Mouse (Mus musculus) c-Kit-negative CD71-positive TER-119-positive erythroid progenitor cells, embryonic 14.5 days (primary cell): Measurements from ENCODE around the gene Aldh3b3.

Experiments used
- DNase-seq: peaks from one replicate; pipeline ENCODE4 v3.0.0-alpha.2; 2013; ENCODE audit warnings: low read depth, low spot score

The Aldh3b3 gene

DNA sequence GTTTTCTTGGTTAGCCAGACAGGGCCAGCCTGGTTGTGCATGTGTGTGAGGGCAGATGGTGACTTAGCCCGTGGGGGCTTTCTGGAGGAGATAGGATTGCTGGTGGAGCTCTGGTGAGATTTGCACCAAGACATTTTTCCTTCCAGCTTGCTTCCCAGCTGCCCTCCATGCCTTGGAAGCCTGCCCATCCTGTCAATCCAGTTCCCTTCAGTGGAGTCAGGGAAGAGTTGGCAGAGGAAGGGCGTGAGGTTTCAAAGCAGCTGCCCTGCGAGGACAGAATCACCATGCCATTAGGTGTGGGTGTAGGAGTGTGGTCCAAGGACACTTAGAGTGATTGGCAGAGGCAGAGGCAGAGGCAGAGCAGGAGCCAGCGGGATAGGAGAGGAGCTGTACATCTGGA lies at the start of gene Aldh3b3:
Gene Aldh3b3 (plus strand): TSS at position 176 of the 400 bp plus-strand sequence.
- no peak for DNase-seq

DNA sequence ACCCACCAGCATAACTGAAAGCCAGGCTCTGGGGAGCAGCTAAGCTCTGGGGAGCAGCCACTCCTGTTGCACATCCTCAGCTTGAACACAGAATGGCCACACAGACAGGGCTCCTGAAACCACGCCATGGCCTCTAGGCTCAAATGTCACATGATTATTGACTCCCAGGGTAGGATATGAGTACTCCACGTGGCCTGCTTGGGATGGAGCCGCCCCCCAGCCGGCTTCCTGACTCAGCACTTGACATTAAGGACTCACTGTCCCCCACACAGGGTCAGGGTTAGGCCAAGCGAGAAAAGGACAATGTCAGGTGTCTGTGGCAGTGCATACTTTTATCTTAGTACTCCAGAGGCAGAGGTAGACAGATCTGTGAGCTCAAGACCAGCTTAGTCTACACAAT lies 48.2 kb upstream of the Aldh3b3 start:
- DNase-seq, result no peak

DNA sequence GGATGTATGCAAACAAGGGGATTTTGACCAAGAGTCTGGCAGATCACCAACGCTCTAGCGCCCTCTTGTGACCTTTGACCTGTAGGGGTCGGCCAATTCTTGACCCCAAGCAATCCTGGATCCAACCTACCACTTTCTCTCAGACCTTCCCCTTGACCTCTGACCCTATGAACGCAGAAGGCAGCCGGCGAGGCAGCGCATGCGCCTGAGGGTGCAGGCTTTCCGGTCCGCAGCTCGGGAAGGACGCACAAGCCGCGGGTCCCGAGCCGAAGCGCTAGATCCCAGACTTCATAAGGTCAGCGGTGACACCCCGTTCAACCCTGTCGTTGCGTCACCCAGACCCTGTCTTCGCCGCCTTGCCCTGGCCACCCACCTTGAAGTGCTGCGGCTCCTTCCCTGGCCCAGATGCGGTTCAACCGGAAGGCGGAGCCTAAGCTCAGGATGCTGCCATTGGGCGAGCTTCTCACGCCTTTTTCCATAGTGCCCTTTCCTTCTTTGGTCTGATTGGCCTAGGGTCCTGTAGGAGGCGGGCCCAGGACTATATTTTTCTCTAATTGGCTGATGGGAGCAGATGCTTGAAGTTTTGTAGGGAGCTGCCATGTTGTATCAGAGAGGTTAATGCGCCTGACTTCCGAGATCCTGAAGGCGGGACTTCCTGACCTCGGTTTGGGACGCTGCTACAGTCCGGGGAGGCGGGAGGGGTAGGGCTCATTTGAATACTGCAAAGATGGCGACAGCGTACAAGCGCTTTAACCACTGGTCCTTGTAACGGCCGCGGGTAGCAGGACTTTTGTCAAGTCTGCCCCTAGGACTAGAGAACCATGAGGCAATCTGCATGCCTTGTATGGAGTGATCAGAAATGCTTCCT lies 45.9 kb upstream of the Aldh3b3 start, which contains the start of gene Ndufs8:
Gene Ndufs8 (minus strand): TSS at position 438 of the 868 bp plus-strand sequence.
- peak; percentile 97 for DNase-seq

DNA sequence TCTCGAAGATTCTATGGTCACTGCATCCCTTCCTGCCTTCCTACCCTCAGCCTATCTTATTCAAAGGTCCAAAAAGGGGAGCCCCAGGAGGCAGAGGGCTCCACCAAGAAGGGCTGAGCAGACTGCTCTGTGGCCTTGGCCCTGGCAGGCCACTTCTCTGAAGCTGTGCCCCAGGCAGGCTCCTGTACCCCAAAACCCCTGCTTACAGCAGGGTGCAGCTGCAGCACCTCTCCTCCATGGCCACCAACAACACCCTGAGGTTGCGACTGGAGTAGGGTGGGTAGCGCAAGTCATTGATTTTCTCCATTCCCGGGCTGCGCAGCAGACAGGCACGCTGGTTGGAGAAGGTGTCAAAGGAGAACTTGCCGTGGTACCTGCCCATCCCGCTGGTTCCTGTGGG lies 44.8 kb upstream of the Aldh3b3 start:
- no peak for DNase-seq

DNA sequence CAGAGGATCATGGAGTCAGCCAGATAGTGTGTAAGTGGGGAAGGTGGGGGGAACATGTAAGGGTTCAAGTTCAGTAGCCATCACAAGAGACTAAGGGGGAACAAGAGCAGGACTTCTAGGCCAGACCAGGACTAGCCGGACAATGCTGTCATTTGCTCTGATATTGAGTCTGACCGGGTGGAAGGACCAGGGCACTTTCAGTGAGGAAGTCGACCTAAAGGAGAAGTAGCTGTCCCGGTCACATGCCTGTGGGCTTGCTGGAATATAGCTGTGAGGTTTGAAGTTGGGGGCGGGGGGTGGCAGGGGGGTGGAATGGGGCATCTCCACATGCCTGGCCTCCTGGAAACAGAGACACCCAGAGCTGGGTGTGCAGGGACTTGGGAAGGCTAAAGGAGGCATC lies 43.9 kb upstream of the Aldh3b3 start:
- no peak for DNase-seq

DNA sequence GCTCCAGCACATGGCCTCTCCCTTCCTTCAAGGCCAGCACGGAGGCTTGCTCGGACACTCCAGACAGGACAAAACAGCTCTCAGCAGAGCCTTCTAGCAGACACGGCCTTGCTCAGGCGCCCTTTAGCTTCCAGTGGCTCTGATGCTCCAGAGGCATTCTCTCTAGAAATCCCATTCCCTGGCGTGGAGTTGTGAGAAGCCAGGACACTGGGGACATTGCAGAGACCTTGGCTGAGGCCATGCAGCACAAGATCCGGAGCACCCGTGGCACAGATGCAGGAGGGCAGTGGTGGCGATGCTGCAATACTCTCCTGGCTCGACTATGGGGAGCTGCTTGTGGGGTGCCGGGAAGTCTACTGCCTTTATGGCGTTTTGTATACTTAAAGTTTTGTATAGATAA lies 41.7 kb upstream of the Aldh3b3 start:
- no peak for DNase-seq

DNA sequence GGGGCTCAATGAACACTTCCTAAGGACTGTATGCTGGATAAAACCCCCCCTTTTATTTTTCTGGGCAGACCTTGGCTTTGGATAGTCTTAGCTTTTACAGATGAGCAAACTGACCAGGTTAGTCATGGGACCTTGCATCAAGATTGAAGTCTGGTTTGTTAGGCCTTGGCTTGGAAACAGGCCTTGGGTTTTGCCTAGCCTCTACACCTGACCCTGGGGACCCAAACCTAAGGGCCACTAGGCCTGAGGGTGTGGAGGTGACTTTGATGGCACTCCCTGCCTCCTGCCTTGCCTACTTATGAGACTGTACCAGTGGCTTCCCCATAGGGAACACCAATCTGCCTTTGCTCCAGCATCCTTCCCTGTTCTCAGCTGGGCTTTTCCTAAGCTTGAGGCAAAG lies 38.5 kb upstream of the Aldh3b3 start:
- DNase-seq, result no peak

DNA sequence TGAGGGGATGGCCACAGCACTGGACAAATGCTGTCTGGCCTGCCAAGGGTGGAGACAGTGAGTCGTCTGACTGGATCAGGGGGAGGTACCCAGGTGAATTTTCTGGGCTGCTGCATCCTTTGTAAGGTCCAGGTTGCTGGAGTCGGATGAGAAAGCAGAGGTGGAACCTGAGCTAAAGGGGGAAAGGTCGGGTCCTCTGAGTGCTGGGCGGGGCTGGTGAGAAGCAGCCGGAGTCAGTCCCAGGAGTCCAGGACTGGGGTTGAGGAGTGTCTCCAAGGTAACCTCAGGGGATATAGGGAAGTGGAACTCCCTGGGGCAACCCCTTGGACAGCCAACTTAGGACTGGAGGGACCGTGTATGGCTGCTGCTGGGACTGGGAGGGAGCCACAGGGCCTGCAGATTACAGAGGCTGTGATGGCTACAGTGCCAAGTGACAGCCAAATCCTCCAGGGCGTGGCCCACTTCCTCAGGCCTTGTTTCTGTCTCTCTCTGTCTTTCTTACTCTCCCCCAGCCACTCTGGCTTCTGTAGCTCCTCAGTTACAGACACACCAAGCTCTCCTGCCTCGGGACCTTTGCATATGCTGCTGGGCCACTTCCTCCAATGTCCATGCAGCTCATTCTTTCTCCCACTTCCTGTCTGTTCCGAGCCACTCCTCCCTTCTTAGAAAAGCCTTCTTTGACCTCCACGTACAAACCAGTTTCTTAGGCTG lies 35.6 kb upstream of the Aldh3b3 start:
- DNase-seq, result no peak

DNA sequence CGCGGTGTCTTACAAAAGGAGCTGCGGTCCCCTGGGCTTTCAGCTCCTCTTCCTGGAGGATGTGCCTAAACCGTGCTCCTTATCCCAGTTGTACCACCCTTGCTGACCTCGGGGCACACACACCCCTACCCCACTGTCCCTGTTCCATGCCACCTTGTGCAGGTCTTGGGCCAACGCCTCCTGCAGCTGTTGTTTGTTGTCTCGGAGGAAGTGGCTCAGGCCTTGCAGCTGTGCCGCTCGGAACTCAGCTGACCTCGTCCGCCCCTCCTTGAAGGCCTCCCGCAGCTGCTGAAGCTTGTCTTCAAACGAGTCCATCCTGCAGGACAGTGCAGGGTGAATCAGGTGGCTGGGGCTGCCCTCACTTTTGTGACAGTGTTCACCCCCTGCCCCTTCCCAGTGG lies 34.9 kb upstream of the Aldh3b3 start:
- DNase-seq, result no peak

DNA sequence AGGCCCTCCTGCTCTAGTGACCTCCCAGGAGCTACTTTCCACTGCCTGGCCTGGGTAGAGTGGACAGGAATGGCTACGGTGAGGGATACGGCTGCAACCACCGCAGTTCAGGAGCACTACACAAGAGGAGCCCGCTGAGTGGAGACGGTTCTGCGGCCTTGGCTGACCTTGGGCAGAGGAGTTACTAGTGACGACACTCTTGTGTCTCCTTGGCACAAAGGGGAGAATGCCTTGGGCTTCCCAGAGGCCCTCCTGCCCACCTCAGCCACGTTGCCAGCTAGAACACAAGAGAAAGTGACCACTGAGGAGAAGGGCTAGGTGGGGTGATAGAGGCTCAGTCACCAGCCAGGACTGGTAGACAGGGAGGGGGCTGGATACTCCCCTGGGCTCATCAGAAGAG lies 34.3 kb upstream of the Aldh3b3 start:
- no peak for DNase-seq

DNA sequence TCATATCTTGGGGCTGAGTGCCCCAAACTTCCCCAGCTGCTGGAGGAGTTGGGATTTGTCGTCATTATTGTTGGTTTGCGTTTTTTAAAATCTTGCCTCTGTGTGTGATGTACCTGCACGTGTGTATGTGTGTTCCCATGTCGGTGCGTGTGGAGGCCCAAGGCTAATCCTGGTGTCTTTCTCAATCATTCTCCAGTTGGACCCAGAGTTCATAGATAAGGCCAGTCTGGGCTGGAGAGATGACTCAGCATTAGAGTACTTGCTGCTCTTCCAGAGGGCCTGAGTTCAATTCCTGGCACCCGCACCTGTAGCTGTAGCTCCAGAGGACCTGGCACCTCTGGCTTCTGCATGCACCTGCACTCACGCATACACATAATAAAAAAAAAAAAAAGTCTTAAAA lies 33.6 kb upstream of the Aldh3b3 start:
- DNase-seq, result no peak

DNA sequence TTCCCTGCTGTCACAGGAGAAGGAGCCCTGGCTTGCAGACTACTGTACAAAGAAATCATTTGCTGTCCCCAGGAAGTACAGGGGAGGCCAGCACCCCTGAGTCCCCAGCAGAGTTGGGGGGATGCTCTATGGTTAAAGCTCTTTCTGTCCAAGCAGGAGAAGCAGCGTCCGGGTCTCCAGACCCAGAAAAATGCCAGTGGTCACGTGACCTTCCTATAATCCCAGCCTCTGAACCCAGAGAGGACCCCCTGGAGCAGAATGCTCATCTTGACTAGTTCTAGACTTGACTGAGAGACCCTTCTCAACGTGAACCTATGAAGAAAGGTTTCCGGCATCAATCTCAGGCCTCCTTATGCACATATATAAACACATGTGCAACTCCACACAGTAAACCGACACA lies 32.6 kb upstream of the Aldh3b3 start:
- no peak for DNase-seq

DNA sequence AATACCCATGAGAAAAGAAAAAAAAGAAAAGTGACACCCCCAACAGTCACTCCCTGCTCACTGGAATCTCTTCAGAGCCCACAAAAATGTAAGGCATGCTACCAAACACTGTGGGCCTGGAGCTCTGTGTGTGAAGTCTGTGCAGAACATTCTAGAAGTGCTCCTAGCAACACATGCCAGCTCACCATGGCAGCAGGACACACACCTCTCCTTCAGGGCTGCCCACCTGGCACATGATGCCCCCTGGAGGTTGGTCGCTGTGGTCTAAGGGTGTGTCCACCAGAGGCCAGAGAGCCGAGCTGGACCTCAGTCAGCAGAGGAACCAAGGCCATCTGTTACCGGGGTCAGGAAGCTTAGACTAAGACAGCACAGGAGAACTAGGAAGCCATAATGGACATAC lies 32.2 kb upstream of the Aldh3b3 start:
- DNase-seq, result no peak

DNA sequence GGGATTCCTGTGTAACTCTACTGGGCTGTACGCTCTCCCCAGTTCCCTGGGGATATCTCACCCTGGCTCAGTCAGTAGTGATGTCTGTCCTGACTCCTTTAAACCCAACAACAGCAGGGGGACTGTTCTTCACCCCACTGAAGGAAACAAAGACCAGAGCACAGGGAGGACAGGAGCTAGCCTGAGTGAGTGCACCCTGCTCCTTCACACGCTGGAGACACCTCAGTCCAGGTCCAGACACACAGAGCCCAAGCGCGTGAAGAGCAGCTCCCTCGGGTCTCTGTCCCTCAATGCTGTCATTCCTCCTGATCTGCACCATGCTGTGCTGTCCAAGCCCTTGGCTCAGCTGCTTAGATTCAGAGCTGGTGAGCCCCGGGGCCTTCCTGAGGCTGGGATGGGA lies 31.8 kb upstream of the Aldh3b3 start:
- DNase-seq, result no peak

DNA sequence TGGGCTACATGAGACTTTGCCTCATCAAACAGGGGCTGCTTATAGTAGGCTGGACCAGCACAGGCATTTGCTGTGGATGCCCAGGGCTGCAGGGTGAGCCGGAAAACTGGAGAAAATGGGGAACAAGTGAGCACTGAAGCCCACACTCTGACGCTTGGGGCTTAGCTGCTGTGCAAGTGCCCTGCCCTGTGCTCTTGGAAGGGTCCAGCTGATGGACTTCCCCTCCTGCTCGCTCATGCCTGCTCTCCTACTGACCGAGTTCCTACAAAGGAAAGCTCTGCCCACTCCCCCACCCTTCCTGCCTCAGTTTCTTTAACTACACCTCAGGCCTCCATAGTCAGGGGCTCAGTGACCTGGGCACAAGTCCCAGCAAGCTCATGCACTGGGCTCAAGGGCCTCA lies 30.5 kb upstream of the Aldh3b3 start:
- DNase-seq, result no peak

DNA sequence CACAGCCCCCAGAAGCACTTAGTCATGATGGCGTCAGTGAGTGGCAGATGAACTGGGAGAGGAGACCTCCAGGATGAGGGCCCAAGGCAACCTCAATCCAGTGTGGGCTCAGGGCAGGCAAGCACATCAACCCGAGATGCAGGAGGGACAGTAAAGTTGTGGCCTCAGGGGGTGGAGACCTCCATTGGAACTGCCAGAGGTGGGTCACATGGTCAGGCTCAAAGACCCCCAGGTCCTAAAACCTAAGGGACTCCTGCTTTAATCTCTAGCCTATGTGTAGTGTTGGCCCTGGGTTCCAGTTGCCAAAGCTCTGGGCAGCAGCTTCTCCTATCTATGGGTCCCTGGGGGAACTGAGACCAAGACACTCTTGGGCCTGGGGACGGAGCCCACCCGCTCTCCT lies 29.7 kb upstream of the Aldh3b3 start:
- no peak for DNase-seq

DNA sequence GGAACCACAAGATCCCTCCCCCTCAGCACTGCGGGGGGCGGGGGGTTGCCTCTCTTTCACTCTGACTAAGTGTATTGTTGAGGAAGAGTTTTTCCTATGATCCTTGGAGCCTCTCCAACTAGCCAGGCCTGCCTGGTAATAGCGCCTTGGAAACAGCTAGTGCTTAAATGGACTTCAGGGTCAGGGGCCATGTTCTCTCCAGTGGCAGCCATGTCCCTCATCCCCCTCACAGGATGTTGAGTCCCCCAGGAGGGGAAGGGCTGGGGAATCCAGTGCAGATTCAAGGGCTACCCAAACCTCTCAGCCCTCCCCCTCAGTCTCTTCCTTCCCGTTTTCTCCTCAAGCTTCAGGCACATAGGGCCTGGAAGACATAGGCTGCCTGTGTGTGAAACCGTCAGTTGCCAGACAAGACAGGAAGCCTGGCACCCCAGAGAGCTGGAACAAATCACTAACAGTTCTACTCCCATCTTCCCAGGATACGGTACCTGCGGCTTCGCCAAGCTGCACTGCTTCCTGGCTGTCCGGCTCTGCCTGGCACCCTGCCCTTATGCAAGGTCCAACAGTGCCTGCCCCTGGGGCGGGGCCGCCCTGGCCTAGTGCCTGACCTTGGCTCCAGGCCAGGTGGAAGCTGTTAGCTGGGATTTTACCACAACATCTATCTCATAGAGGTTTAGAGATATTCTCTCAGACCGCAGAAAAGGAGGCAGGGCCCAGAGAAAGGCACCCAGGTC lies 29.1 kb upstream of the Aldh3b3 start, which contains the start of gene Aldh3b1:
Gene Aldh3b1 (minus strand): TSS at position 598 of the 731 bp plus-strand sequence.
- no peak for DNase-seq

DNA sequence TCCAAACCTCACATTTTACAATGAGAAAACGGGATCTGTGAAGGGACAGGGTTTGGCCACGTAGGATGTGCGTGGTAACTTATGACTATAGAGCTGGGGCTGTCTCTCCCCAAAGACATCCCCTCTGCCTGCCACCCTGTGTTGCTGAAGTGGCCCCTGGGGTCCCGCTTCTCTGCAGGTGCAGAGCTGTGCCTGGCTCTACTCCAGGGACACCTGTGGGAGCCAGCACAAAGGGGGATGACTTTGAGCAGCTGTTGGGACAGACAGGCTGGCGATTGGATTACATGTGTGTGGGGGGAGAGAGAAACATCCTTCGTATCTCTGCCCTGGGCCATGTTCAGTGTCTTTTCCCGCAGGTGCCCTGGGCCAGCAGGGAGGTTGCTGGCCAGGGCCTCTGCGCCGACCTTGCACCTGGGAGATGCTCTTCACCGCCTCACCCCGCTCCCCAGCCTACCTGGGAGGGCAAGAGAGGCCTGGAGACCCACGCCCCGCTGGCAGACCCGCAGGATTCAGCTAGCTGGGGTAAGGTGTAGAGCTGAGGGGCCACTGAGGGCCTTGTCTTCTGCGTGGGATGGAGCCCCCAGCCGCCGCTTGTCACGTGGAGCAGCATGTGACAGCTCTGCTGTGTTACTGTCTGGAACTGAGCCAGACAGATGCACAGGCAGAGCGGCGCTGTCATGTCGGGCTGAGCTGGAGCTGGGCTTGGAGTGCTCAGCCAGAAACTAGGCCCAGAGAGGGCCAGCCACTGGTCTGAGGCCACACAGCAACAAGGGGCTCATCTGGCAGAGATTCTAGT lies 28.0 kb upstream of the Aldh3b3 start:
- DNase-seq, result no peak

DNA sequence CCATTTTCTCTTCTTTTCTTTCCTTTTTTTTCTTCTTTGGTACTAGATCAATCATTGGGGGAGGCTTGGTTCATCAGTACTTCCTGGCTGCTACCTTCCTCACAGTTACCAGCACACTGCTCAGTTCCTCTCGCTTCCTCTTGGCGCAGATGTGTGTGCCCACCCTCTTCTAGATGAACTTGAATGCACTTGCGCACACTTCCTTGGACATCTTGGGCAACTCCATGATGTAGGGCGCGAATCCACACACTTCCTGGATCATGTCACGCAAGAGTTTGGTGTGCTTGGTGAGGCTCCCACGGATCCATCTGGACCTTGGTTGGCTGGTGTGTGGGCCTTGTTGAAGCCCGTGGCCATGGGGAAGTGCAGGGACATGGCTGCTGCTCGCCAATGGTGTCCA lies 26.7 kb upstream of the Aldh3b3 start:
- DNase-seq, result no peak

DNA sequence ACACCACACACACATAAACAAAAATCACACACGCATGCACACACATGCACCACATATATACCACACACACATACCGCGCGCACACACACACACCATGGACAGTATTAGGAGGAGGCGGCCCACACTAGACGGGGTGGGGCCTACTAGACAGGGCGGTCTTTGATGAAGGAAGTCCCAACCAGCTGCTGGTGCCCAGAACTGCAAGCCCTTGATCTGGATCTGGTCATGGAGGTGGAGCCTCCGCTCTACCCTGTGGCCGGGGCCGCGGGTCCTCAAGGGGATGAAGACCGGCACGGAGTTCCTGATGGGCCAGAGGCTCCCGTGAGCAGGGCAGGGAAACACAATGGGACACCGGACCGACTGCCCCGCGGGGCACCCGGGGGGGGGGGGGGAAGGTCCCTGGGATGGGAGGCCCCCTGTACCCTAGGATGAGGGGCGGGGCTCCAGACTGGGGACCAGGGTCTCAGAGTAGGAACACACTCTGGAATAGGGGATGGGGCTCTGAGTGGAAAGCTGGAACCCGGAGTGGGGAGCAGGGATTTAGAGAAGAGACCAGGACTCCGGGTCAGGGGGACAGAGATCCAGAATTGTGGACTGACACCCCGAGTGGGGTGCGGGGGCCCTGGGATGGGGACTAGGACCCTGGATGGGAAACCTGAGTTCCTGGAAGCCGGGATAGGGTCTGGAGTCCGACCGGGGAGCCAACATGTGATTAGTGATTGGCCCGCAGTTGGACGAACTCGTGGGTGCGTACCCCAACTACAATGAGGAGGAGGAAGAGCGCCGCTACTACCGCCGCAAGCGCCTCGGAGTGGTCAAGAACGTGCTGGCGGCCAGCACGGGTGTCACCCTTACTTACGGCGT lies 23.2 kb upstream of the Aldh3b3 start, which contains the start of gene Unc93b1:
Gene Unc93b1 (plus strand): TSS at position 155 of the 864 bp plus-strand sequence.
- no peak for DNase-seq
